Mouse (Mus musculus): ENCODE results near the gene Magee2.
"Not testable (repeated sequence)": the region's sequence is repeated elsewhere in the genome, so short reads cannot be mapped to it uniquely, and the experiment has no call there.

Magee2 gene

GRCm38 (mm10) chrX:104856751-104857341 lies at the start of gene Magee2:
TSS of gene Magee2 (minus strand) at chrX:104857267.
- no peak for DNase-seq (ENCODE audit: low spot score)

- DNase-seq (ENCODE audit: low spot score): no peak
Measured at GRCm38 (mm10) chrX:104853610-104854009, 3.5 kb downstream of the Magee2 start.

GRCm38 (mm10) chrX:104817583-104817982 lies 39.5 kb downstream of the Magee2 start:
- DNase-seq (ENCODE audit: low spot score): not testable (repeated sequence)

- not testable (repeated sequence) for DNase-seq (ENCODE audit: low spot score)
Measured at GRCm38 (mm10) chrX:104816987-104817386, 40.1 kb downstream of the Magee2 start.

- not testable (repeated sequence) for DNase-seq (ENCODE audit: low spot score)
Measured at GRCm38 (mm10) chrX:104813704-104814103, 43.4 kb downstream of the Magee2 start.

Measured in spleen, adult 12 weeks (tissue).